Mouse (Mus musculus) heart, adult 2 months (tissue): ENCODE measurements around the gene Grb10. TPM values are rescaled to one million over a fixed set of nuclear protein-coding genes. Genes with fewer than 3 reads are reported as not detected.

Experiments used
- DNase-seq, 2 experiments: peaks; one replicate each; pipeline ENCODE4 v3.0.0; 2021
- H3K27ac ChIP-seq: fragments of 200-600 bp; 2 replicates; pipeline ENCODE4 v1.8.1; 2022
- H3K27me3 ChIP-seq: fragments of 200-500 bp; 2 replicates; pipeline ENCODE4 v1.6.1; 2012; ENCODE audit warnings: mild to moderate bottlenecking, low read length, inconsistent platforms, mixed read lengths; ENCODE audit not compliant: control insufficient read depth, insufficient read depth
- H3K36me3 ChIP-seq: fragments of 200-500 bp; 2 replicates; pipeline ENCODE4 v1.6.1; 2012; ENCODE audit warnings: low read length, inconsistent platforms; ENCODE audit not compliant: control insufficient read depth, insufficient read depth
- H3K4me1 ChIP-seq: fragments of 200-500 bp; 2 replicates; pipeline ENCODE4 v1.6.1; 2011; ENCODE audit warnings: low read length; ENCODE audit not compliant: control insufficient read depth, insufficient read depth
- H3K4me3 ChIP-seq: fragments of 200-600 bp; 2 replicates; pipeline ENCODE4 v1.8.1; 2022
- H3K79me2 ChIP-seq: fragments of 200-500 bp; replicated peaks from 2 replicates; pipeline ENCODE4 v1.6.1; 2012; ENCODE audit warnings: mild to moderate bottlenecking, inconsistent platforms, low read length, moderate library complexity, mixed read lengths; ENCODE audit not compliant: control insufficient read depth, insufficient read depth
- H3K9ac ChIP-seq: fragments of 200-500 bp; 2 replicates; pipeline ENCODE4 v1.6.1; 2012; ENCODE audit warnings: low read depth, mild to moderate bottlenecking, control low read depth, inconsistent platforms, low read length, mixed read lengths
- CTCF ChIP-seq: fragments of 200-600 bp; IDR thresholded peaks from 2 replicates; pipeline ENCODE4 v1.8.1; 2022; ENCODE audit warnings: antibody characterized with exemption, mild to moderate bottlenecking, moderate library complexity
- EP300 ChIP-seq: fragments of 200-500 bp; IDR thresholded peaks from 2 replicates; pipeline ENCODE4 v1.6.1; 2011; ENCODE audit warnings: low read depth, low read length, control low read depth; ENCODE audit not compliant: insufficient read depth
- POLR2A ChIP-seq: fragments of 200-500 bp; IDR thresholded peaks from 2 replicates; pipeline ENCODE4 v1.6.1; 2011; ENCODE audit warnings: mild to moderate bottlenecking, low read depth, low read length, control low read depth; ENCODE audit not compliant: insufficient read depth
- WGBS: fragments of 180-500 bp; shearing (Covaris S2); methylation state at CpG from one replicate; pipeline ENCODE4 v1.1.7; 2018; 5-methylcytosine and 5-hydroxymethylcytosine counted together
- intact Hi-C: fragments of 180-260 bp; cut with DNase I; formaldehyde crosslinking; loops from one replicate; pipeline ENCODE4 v1.15.1; 2025
- polyA plus RNA-seq: library from polyadenylated mRNA; depleted of rRNA; stranded (reverse); fragments of >200 nt; gene quantifications from 2 replicates; pipeline ENCODE4 v1.2.3, GENCODE M21; 2012
- total RNA-seq, 2 experiments: library from RNA; stranded (reverse); gene quantifications; 2 replicates each; pipeline ENCODE4 v1.2.3; 2021

Grb10 gene
- total and polyA plus RNA-seq, 3 experiments: 36.9 to 66.2 (median 65.1) TPM

GRCm38 (mm10) chr11:11960227-11960626 is 78.3 kb downstream of the Grb10 start:
- H3K36me3 ChIP-seq: peaks cover 25% of the 10 kb centered on the region
- H3K9ac ChIP-seq: no peak overlapping the region
- DNase-seq: no peak
- 89% methylated on average over 2 of the region's 2 CpGs for WGBS
- H3K4me1 ChIP-seq: peaks cover 23% of the 10 kb centered on the region
- intact Hi-C loops: no loop called here
- H3K79me2 ChIP-seq: no peaks in the 10 kb centered on the region
- TF ChIP-seq CTCF: no peak
- TF ChIP-seq EP300: no peak
- TF ChIP-seq POLR2A: no peak
- peak overlapping the region; percentile 85 for H3K27ac ChIP-seq
- H3K4me3 ChIP-seq: no peak overlapping the region
- no peaks in the 10 kb centered on the region for H3K27me3 ChIP-seq

DNA sequence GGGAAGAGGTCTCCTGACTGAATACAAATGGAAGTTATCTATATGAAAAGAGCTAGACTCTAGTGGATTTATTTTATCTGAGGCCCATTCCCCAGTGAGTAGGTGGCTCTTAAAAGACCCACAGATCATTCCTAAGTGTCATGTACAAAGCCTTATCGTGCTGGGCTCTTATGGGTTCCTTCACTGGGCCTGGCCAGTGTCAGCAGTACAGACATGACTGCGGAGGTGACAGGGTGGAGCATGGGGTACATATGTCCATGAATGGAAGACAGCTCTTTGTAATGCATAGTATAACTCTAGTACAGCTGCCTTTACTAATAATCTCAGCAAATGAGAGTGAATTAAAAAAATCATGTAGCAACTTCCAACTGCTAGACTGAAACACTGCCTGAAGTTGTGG is 80.0 kb downstream of the Grb10 start:
- H3K4me1 ChIP-seq: peaks cover 17% of the 10 kb centered on the region
- WGBS: 46% methylated on average over 2 of the region's 2 CpGs
- no peak overlapping the region for H3K4me3 ChIP-seq
- DNase-seq: no peak
- no peaks in the 10 kb centered on the region for H3K27me3 ChIP-seq
- intact Hi-C loops: no loop called here
- TF ChIP-seq EP300 (no peak), POLR2A (no peak), CTCF (no peak)
- peak overlapping the region; percentile 62 for H3K27ac ChIP-seq
- H3K79me2 ChIP-seq: no peaks in the 10 kb centered on the region
- H3K36me3 ChIP-seq: peaks cover 27% of the 10 kb centered on the region
- H3K9ac ChIP-seq: no peak overlapping the region

- intact Hi-C loops: no loop called here
- H3K4me1 ChIP-seq: peaks cover 17% of the 10 kb centered on the region
- TF ChIP-seq CTCF: no peak
- no peak for TF ChIP-seq EP300
- TF ChIP-seq POLR2A: no peak
- WGBS: 82% methylated on average over 2 of the region's 2 CpGs
- H3K4me3 ChIP-seq: no peak overlapping the region
- no peaks in the 10 kb centered on the region for H3K79me2 ChIP-seq
- H3K36me3 ChIP-seq: peaks cover 27% of the 10 kb centered on the region
- H3K9ac ChIP-seq: no peak overlapping the region
- no peak for DNase-seq
- H3K27ac ChIP-seq: peak overlapping the region; percentile 62
- H3K27me3 ChIP-seq: no peaks in the 10 kb centered on the region
Observed at GRCm38 (mm10) chr11:11958061-11958361, 80.5 kb downstream of the Grb10 start.

DNA sequence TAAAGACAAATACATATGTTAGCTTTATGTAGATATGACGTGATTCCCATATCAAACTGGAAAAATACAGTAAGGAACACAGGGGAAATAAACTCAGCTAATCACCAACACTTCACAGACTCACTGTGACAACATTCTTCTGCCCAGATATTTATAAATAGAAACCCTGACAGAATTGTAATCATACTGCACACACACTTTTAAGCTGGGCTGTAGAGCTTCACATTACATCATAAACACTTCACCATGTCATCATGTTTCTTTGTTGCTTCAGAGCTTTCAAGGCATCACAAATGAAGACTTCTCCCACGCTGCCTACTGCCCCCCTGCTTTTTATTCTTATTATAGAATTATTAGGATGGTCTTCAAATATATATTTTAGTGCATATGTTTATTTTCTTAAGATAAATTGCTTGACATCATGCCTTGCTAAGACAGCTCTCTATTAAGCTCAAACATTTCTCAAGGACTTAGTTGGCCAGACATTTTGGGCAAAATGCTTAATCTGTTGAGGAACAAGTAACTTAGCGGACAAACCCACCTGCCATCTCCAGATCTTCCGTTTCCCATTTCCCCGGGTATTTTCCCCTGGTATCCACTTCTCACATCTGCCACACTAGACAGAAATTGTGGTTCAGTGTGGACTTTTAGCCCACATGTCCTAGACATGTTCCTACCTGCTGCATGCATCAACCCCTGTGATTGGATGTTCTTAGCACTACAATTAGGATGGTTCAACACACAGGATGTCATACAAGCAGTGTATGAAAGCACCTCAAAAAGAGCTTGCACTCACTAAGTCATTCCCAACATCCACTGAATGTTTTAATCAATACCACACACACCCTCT is 81.0 kb downstream of the Grb10 start:
- H3K79me2 ChIP-seq: no peaks in the 10 kb centered on the region
- H3K4me1 ChIP-seq: peaks cover 15% of the 10 kb centered on the region
- H3K27ac ChIP-seq: peak overlapping the region; percentile 62
- no peaks in the 10 kb centered on the region for H3K27me3 ChIP-seq
- no peak for DNase-seq
- TF ChIP-seq EP300 (no peak), POLR2A (no peak), CTCF (no peak)
- H3K36me3 ChIP-seq: peaks cover 27% of the 10 kb centered on the region
- 61% methylated on average over 5 of the region's 5 CpGs for WGBS
- no peak overlapping the region for H3K9ac ChIP-seq
- intact Hi-C loops: no loop called here
- H3K4me3 ChIP-seq: no peak overlapping the region

DNA sequence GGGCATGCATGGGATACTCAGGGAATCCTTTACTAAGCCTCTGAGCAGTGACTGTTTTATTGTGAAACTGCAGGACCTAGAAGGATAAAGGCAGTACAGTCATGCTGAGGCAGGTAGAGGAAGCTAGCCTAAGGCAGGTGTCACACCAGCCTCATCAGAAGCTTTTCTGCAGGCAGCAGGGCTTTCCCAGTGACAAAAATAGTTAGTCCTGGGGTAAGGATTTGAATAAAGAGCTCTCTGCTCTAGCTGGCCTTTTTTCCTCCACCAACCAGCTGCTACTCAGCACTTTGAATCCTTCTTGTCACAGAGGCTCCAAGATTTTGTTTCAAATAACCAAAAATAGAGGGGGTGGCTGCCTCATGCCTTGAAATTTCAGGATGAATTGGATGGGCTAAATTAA is 82.7 kb downstream of the Grb10 start:
- Histone ChIP-seq H3K4me1 (peaks cover 7% of the 10 kb centered on the region), H3K27ac (peak overlapping the region; percentile 29), H3K9ac (no peak overlapping the region), H3K79me2 (no peaks in the 10 kb centered on the region), H3K27me3 (no peaks in the 10 kb centered on the region), H3K36me3 (peaks cover 21% of the 10 kb centered on the region), H3K4me3 (no peak overlapping the region)
- TF ChIP-seq EP300: no peak
- TF ChIP-seq POLR2A: no peak
- intact Hi-C loops: no loop called here
- no peak for DNase-seq

DNA sequence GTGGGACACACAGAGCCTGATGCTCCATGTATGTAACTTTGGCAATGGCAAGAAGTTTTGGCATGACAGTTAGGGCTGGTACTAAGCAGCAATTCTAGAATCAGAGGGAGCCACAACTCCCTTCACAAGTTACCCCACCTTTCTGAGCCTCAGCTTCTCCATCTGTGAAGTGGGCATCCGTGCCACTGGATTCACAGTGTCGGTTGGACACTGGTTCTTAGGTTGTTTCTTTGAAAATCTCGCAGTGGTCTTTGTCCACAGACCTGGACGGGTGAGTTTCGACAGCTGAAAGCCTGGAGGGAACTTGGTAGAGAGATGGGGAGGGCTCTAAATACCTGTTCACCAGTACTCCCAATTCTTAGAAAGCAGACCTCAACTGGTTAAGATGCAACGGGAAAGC is 83.9 kb downstream of the Grb10 start:
- H3K79me2 ChIP-seq: no peaks in the 10 kb centered on the region
- no peaks in the 10 kb centered on the region for H3K27me3 ChIP-seq
- 92% methylated on average over 6 of the region's 6 CpGs for WGBS
- peaks cover 6% of the 10 kb centered on the region for H3K4me1 ChIP-seq
- peaks cover 21% of the 10 kb centered on the region for H3K36me3 ChIP-seq
- no peak for DNase-seq
- H3K27ac ChIP-seq: peak overlapping the region; percentile 45
- TF ChIP-seq CTCF (no peak), EP300 (no peak), POLR2A (no peak)
- no peak overlapping the region for H3K4me3 ChIP-seq
- intact Hi-C loops: loop anchor here (5.0 kb wide), 1 partner anchor 107 kb away; no protein-coding TSS in a partner anchor
- no peak overlapping the region for H3K9ac ChIP-seq
